Mouse (Mus musculus) embryonic facial prominence, embryonic 15.5 days (tissue): ENCODE results near the gene Letmd1. TPM values are rescaled to one million over a fixed set of nuclear protein-coding genes. Genes with fewer than 3 reads are reported as not detected.

Experiments used
- ATAC-seq: fragments of 200-750 bp; cut with Nextera tagmentation; 2 replicates; pipeline ENCODE4 v1.8.0; 2017; ENCODE audit warnings: low read depth, moderate TSS enrichment; ENCODE audit not compliant: insufficient number of reproducible peaks, low FRiP score, low TSS enrichment
- H3K27ac ChIP-seq: fragments of 300-500 bp; sonication (generic); replicated peaks from 2 replicates; pipeline ENCODE4 v1.5.1; 2015; ENCODE audit warnings: mild to moderate bottlenecking, inconsistent platforms
- H3K27me3 ChIP-seq: fragments of 300-500 bp; sonication (generic); 2 replicates; pipeline ENCODE4 v1.6.1; 2015; ENCODE audit warnings: inconsistent platforms
- H3K36me3 ChIP-seq: fragments of 300-500 bp; sonication (generic); 2 replicates; pipeline ENCODE4 v1.6.1; 2015; ENCODE audit warnings: mild to moderate bottlenecking, inconsistent platforms
- H3K4me1 ChIP-seq: fragments of 300-500 bp; sonication (generic); 2 replicates; pipeline ENCODE4 v1.6.1; 2015; ENCODE audit warnings: inconsistent platforms
- H3K4me2 ChIP-seq: fragments of 300-500 bp; sonication (generic); replicated peaks from 2 replicates; pipeline ENCODE4 v1.6.1; 2015; ENCODE audit warnings: mild to moderate bottlenecking, inconsistent platforms
- H3K4me3 ChIP-seq: fragments of 300-500 bp; sonication (generic); replicated peaks from 2 replicates; pipeline ENCODE4 v1.5.1; 2015; ENCODE audit warnings: mild to moderate bottlenecking, inconsistent platforms
- H3K9ac ChIP-seq: fragments of 300-500 bp; sonication (generic); 2 replicates; pipeline ENCODE4 v1.6.1; 2015; ENCODE audit warnings: inconsistent platforms
- H3K9me3 ChIP-seq: fragments of 300-500 bp; sonication (generic); replicated peaks from 2 replicates; pipeline ENCODE4 v1.6.1; 2016; ENCODE audit warnings: inconsistent platforms
- WGBS: fragments of 180-500 bp; shearing (Covaris S2); methylation state at CpG from one replicate; pipeline ENCODE4 v1.1.7; 2015; 5-methylcytosine and 5-hydroxymethylcytosine counted together
- polyA plus RNA-seq: library from polyadenylated mRNA; unstranded; fragments of >200 nt; fragmentation: Nextera tagmentation; extraction: Ambion mirVana; gene quantifications from 2 replicates; pipeline ENCODE4 v1.2.1, GENCODE M21; 2015

The Letmd1 gene
- polyA plus RNA-seq, 1 experiment from 2014 or later = 30.2 TPM

- H3K27ac ChIP-seq = no peak overlapping the region
Observed at GRCm38 (mm10) chr15:100428296-100428905, 40.4 kb upstream of the Letmd1 start.

GRCm38 (mm10) chr15:100429959-100430565 lies 38.8 kb upstream of the Letmd1 start:
- Histone ChIP-seq H3K27me3 (peaks cover 4% of the 10 kb centered on the region; the same call in 1 of the 2 replicates), H3K36me3 (no peaks in the 10 kb centered on the region), H3K4me3 (no peak overlapping the region), H3K4me1 (no peaks in the 10 kb centered on the region), H3K9ac (no peak overlapping the region), H3K27ac (no peak overlapping the region), H3K4me2 (no peak overlapping the region), H3K9me3 (no peaks in the 10 kb centered on the region)
- ATAC-seq = no peak
- 78% methylated on average over 11 of the region's 11 CpGs for WGBS

More at GRCm38 (mm10) chr15:100428296-100428905, 40.4 kb upstream of the Letmd1 start:
- 77% methylated on average over 13 of the region's 13 CpGs for WGBS
- no peak overlapping the region for H3K9ac ChIP-seq
- no peak overlapping the region for H3K4me3 ChIP-seq
- no peaks in the 10 kb centered on the region for H3K36me3 ChIP-seq
- H3K4me2 ChIP-seq = no peak overlapping the region
- peaks cover 7% of the 10 kb centered on the region; the same call in 1 of the 2 replicates for H3K27me3 ChIP-seq
- no peak for ATAC-seq
- H3K9me3 ChIP-seq = no peaks in the 10 kb centered on the region
- peaks cover 13% of the 10 kb centered on the region for H3K4me1 ChIP-seq

GRCm38 (mm10) chr15:100433234-100433633 lies 35.6 kb upstream of the Letmd1 start:
- no peak overlapping the region for H3K27ac ChIP-seq
- no peaks in the 10 kb centered on the region for H3K27me3 ChIP-seq
- H3K9me3 ChIP-seq = no peaks in the 10 kb centered on the region
- 64% methylated on average over 4 of the region's 4 CpGs for WGBS
- H3K9ac ChIP-seq = no peak overlapping the region
- H3K4me2 ChIP-seq = no peak overlapping the region
- no peaks in the 10 kb centered on the region for H3K4me1 ChIP-seq
- ATAC-seq = no peak
- H3K4me3 ChIP-seq = no peak overlapping the region
- H3K36me3 ChIP-seq = no peaks in the 10 kb centered on the region

GRCm38 (mm10) chr15:100436112-100436511 lies 32.7 kb upstream of the Letmd1 start:
- no peaks in the 10 kb centered on the region for H3K36me3 ChIP-seq
- H3K9ac ChIP-seq = no peak overlapping the region
- H3K4me2 ChIP-seq = no peak overlapping the region
- 74% methylated on average over 4 of the region's 4 CpGs for WGBS
- no peak overlapping the region for H3K4me3 ChIP-seq
- no peaks in the 10 kb centered on the region for H3K9me3 ChIP-seq
- H3K4me1 ChIP-seq = no peaks in the 10 kb centered on the region
- no peak for ATAC-seq
- H3K27ac ChIP-seq = no peak overlapping the region
- H3K27me3 ChIP-seq = no peaks in the 10 kb centered on the region

- Histone ChIP-seq H3K4me3 (no peak overlapping the region), H3K36me3 (no peaks in the 10 kb centered on the region), H3K4me1 (no peaks in the 10 kb centered on the region), H3K9me3 (no peaks in the 10 kb centered on the region), H3K27me3 (no peaks in the 10 kb centered on the region), H3K9ac (no peak overlapping the region), H3K27ac (no peak overlapping the region), H3K4me2 (no peak overlapping the region)
- WGBS = 63% methylated on average over 10 of the region's 10 CpGs
- ATAC-seq = no peak
Observed at GRCm38 (mm10) chr15:100436518-100436917, 32.3 kb upstream of the Letmd1 start.

GRCm38 (mm10) chr15:100443126-100443922 lies 25.5 kb upstream of the Letmd1 start:
- Histone ChIP-seq H3K27me3 (no peaks in the 10 kb centered on the region), H3K9ac (peak overlapping the region; percentile 12), H3K9me3 (no peaks in the 10 kb centered on the region), H3K4me1 (peaks cover 10% of the 10 kb centered on the region), H3K4me3 (peak overlapping the region; percentile 41), H3K36me3 (no peaks in the 10 kb centered on the region), H3K4me2 (peak overlapping the region; percentile 57), H3K27ac (peak overlapping the region; percentile 93)
- peak; percentile 92 for ATAC-seq
- 5% methylated on average over 23 of the region's 31 CpGs for WGBS

GRCm38 (mm10) chr15:100446887-100447286 lies 21.9 kb upstream of the Letmd1 start:
- no peaks in the 10 kb centered on the region for H3K27me3 ChIP-seq
- H3K4me3 ChIP-seq = no peak overlapping the region
- H3K4me1 ChIP-seq = peaks cover 17% of the 10 kb centered on the region
- WGBS = 76% methylated on average over 2 of the region's 2 CpGs
- H3K36me3 ChIP-seq = no peaks in the 10 kb centered on the region
- no peak overlapping the region for H3K9ac ChIP-seq
- H3K27ac ChIP-seq = no peak overlapping the region
- H3K4me2 ChIP-seq = no peak overlapping the region
- no peak for ATAC-seq
- H3K9me3 ChIP-seq = no peaks in the 10 kb centered on the region

- no peak for ATAC-seq
- Histone ChIP-seq H3K4me2 (no peak overlapping the region), H3K9me3 (no peaks in the 10 kb centered on the region), H3K27ac (no peak overlapping the region), H3K4me1 (peaks cover 14% of the 10 kb centered on the region), H3K9ac (no peak overlapping the region), H3K27me3 (no peaks in the 10 kb centered on the region), H3K4me3 (no peak overlapping the region), H3K36me3 (no peaks in the 10 kb centered on the region)
- WGBS = 79% methylated on average over 4 of the region's 4 CpGs
Observed at GRCm38 (mm10) chr15:100448572-100448971, 20.3 kb upstream of the Letmd1 start.

- H3K4me2 ChIP-seq = no peak overlapping the region
- H3K36me3 ChIP-seq = no peaks in the 10 kb centered on the region
- H3K4me3 ChIP-seq = no peak overlapping the region
- no peak overlapping the region for H3K9ac ChIP-seq
- H3K4me1 ChIP-seq = peaks cover 7% of the 10 kb centered on the region
- WGBS = 89% methylated on average over 3 of the region's 3 CpGs
- no peaks in the 10 kb centered on the region for H3K9me3 ChIP-seq
- ATAC-seq = no peak
- no peak overlapping the region for H3K27ac ChIP-seq
- no peaks in the 10 kb centered on the region for H3K27me3 ChIP-seq
Observed at GRCm38 (mm10) chr15:100449495-100449894, 19.3 kb upstream of the Letmd1 start.

GRCm38 (mm10) chr15:100451245-100451644 lies 17.6 kb upstream of the Letmd1 start:
- H3K36me3 ChIP-seq = no peaks in the 10 kb centered on the region
- H3K4me3 ChIP-seq = no peak overlapping the region
- 26% methylated on average over 16 of the region's 16 CpGs for WGBS
- peak; percentile 80 for ATAC-seq
- H3K9me3 ChIP-seq = no peaks in the 10 kb centered on the region
- H3K9ac ChIP-seq = no peak overlapping the region
- no peaks in the 10 kb centered on the region for H3K27me3 ChIP-seq
- H3K4me2 ChIP-seq = no peak overlapping the region
- no peak overlapping the region for H3K27ac ChIP-seq
- H3K4me1 ChIP-seq = peaks cover 7% of the 10 kb centered on the region

GRCm38 (mm10) chr15:100452486-100452885 lies 16.3 kb upstream of the Letmd1 start:
- WGBS = 83% methylated on average over 11 of the region's 11 CpGs
- no peak overlapping the region for H3K4me3 ChIP-seq
- H3K36me3 ChIP-seq = no peaks in the 10 kb centered on the region
- no peak for ATAC-seq
- no peak overlapping the region for H3K27ac ChIP-seq
- H3K9ac ChIP-seq = no peak overlapping the region
- H3K9me3 ChIP-seq = no peaks in the 10 kb centered on the region
- no peak overlapping the region for H3K4me2 ChIP-seq
- H3K27me3 ChIP-seq = no peaks in the 10 kb centered on the region
- peaks cover 7% of the 10 kb centered on the region for H3K4me1 ChIP-seq
